Mouse (Mus musculus) myocyte (in vitro differentiated cells): ENCODE measurements around the gene Brinp3.

Experiments
- E2F4 ChIP-seq: IDR thresholded peaks from one replicate; pipeline ENCODE4 v1.6.1; 2011; ENCODE audit warnings: mild to moderate bottlenecking, control low read depth, moderate library complexity; ENCODE audit not compliant: insufficient read depth
- MAX ChIP-seq: IDR thresholded peaks from one replicate; pipeline ENCODE4 v1.6.1; 2011; ENCODE audit warnings: low read depth, mild to moderate bottlenecking, control low read depth
- MYOD1 ChIP-seq, 3 experiments: IDR thresholded peaks; one replicate each; pipeline ENCODE4 v1.6.1; 2011; ENCODE audit warnings: control low read depth in 2 of 3, low read depth in 2 of 3, mild to moderate bottlenecking in 2 of 3, moderate library complexity in 1 of 3; ENCODE audit not compliant: insufficient read length in 2 of 3, control insufficient read depth in 1 of 3
- POLR2A ChIP-seq: IDR thresholded peaks from one replicate; pipeline ENCODE4 v1.6.1; 2011; ENCODE audit warnings: low read depth, mild to moderate bottlenecking, control low read depth, moderate library complexity; ENCODE audit not compliant: insufficient read length
- POLR2AphosphoS2 ChIP-seq: IDR thresholded peaks from one replicate; pipeline ENCODE4 v1.6.1; 2011; ENCODE audit warnings: low read depth, control low read depth; ENCODE audit not compliant: insufficient read length
- TCF12 ChIP-seq: IDR thresholded peaks from one replicate; pipeline ENCODE4 v1.6.1; 2011; ENCODE audit warnings: mild to moderate bottlenecking, control low read depth; ENCODE audit not compliant: poor library complexity, insufficient read depth, severe bottlenecking

DNA sequence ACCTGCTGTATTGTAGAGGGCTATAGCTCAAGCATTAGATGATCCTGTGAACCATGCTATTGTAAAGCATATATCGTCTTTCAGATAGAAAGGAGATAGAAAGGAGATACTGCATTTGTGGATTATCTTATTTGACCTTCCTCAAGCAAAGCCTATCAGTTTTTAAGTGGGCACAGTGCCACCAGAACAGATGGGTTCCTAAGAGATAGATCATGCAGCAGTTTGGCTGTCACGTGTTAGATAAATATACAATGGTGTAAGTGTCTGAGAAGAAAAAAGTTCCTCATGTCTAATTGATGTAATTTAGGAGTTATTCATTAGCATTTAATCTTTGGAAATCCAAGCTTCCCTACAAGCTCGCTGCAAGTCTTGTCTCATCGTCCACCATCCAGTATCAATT, 206.2 kb downstream of the Brinp3 start:
- no peak for TF ChIP-seq TCF12
- TF ChIP-seq MYOD1 (IDR thresholded peaks at IDR 0.05; ENCODE audit: control insufficient read depth in 1 of 3, insufficient read length in 2 of 3, low read depth in 2 of 3), result no peak
- TF ChIP-seq POLR2A, result no peak
- no peak for TF ChIP-seq MAX
- TF ChIP-seq E2F4, result no peak
- no peak for TF ChIP-seq POLR2AphosphoS2
